Mouse (Mus musculus): Measurements from ENCODE around the gene Scn3a. TPM values are rescaled to one million over a fixed set of nuclear protein-coding genes. Genes with fewer than 3 reads are reported as not detected.

Gene Scn3a
- polyA plus RNA-seq, 1 experiment = 2.7 TPM

GRCm38 (mm10) chr2:65541781-65542180 lies 25.6 kb downstream of the Scn3a start:
- no peak for TF ChIP-seq POLR2A (IDR thresholded peaks at IDR 0.05; ENCODE audit: borderline replicate concordance, insufficient read depth, low read length)
- no peak for TF ChIP-seq CTCF (IDR thresholded peaks at IDR 0.05; ENCODE audit: borderline replicate concordance, insufficient read depth, low read depth, low read length)
- Histone ChIP-seq H3K4me1 (ENCODE audit: control insufficient read depth, insufficient read depth, low read length) (no peaks in the 10 kb centered on the region), H3K27me3 (ENCODE audit: control insufficient read depth, insufficient read depth, low read length) (no peaks in the 10 kb centered on the region), H3K27ac (ENCODE audit: insufficient read depth, low read length) (no peak overlapping the region), H3K4me3 (replicated peaks; ENCODE audit: insufficient read depth, low read depth, low read length) (no peak overlapping the region)
- 48% methylated on average over 1 of the region's 1 CpGs for WGBS
- DNase-seq = no peak

GRCm38 (mm10) chr2:65538436-65538835 lies 29.0 kb downstream of the Scn3a start:
- 53% methylated on average over 5 of the region's 5 CpGs for WGBS
- no peak for DNase-seq

GRCm38 (mm10) chr2:65532127-65532854 lies 35.1 kb downstream of the Scn3a start:
- Histone ChIP-seq H3K27me3 (ENCODE audit: control insufficient read depth, insufficient read depth, low read length) (no peaks in the 10 kb centered on the region), H3K4me1 (ENCODE audit: control insufficient read depth, insufficient read depth, low read length) (no peaks in the 10 kb centered on the region), H3K27ac (ENCODE audit: insufficient read depth, low read length) (no peak overlapping the region), H3K4me3 (replicated peaks; ENCODE audit: insufficient read depth, low read depth, low read length) (no peak overlapping the region)
- WGBS = 89% methylated on average over 10 of the region's 10 CpGs
- DNase-seq = no peak
- TF ChIP-seq CTCF (IDR thresholded peaks at IDR 0.05; ENCODE audit: borderline replicate concordance, insufficient read depth, low read depth, low read length) (no peak), POLR2A (IDR thresholded peaks at IDR 0.05; ENCODE audit: borderline replicate concordance, insufficient read depth, low read length) (no peak)

More at GRCm38 (mm10) chr2:65538436-65538835, 29.0 kb downstream of the Scn3a start:
- H3K27ac ChIP-seq (ENCODE audit: insufficient read depth, low read length) = no peak overlapping the region
- H3K27me3 ChIP-seq (ENCODE audit: control insufficient read depth, insufficient read depth, low read length) = no peaks in the 10 kb centered on the region
- no peaks in the 10 kb centered on the region for H3K4me1 ChIP-seq (ENCODE audit: control insufficient read depth, insufficient read depth, low read length)
- no peak overlapping the region for H3K4me3 ChIP-seq (replicated peaks; ENCODE audit: insufficient read depth, low read depth, low read length)
- no peak for TF ChIP-seq CTCF (IDR thresholded peaks at IDR 0.05; ENCODE audit: borderline replicate concordance, insufficient read depth, low read depth, low read length)
- no peak for TF ChIP-seq POLR2A (IDR thresholded peaks at IDR 0.05; ENCODE audit: borderline replicate concordance, insufficient read depth, low read length)

GRCm38 (mm10) chr2:65529148-65529547 lies 38.3 kb downstream of the Scn3a start:
- Histone ChIP-seq H3K4me1 (ENCODE audit: control insufficient read depth, insufficient read depth, low read length) (no peaks in the 10 kb centered on the region), H3K27ac (ENCODE audit: insufficient read depth, low read length) (no peak overlapping the region), H3K4me3 (replicated peaks; ENCODE audit: insufficient read depth, low read depth, low read length) (no peak overlapping the region), H3K27me3 (ENCODE audit: control insufficient read depth, insufficient read depth, low read length) (no peaks in the 10 kb centered on the region)
- no peak for DNase-seq
- TF ChIP-seq POLR2A (IDR thresholded peaks at IDR 0.05; ENCODE audit: borderline replicate concordance, insufficient read depth, low read length) (no peak), CTCF (IDR thresholded peaks at IDR 0.05; ENCODE audit: borderline replicate concordance, insufficient read depth, low read depth, low read length) (no peak)
- WGBS = 36% methylated on average over 5 of the region's 5 CpGs

GRCm38 (mm10) chr2:65516703-65517102 lies 50.7 kb downstream of the Scn3a start:
- TF ChIP-seq CTCF (IDR thresholded peaks at IDR 0.05; ENCODE audit: borderline replicate concordance, insufficient read depth, low read depth, low read length) (no peak), POLR2A (IDR thresholded peaks at IDR 0.05; ENCODE audit: borderline replicate concordance, insufficient read depth, low read length) (no peak)
- no peak for DNase-seq
- H3K27me3 ChIP-seq (ENCODE audit: control insufficient read depth, insufficient read depth, low read length) = no peaks in the 10 kb centered on the region
- no peak overlapping the region for H3K4me3 ChIP-seq (replicated peaks; ENCODE audit: insufficient read depth, low read depth, low read length)
- H3K27ac ChIP-seq (ENCODE audit: insufficient read depth, low read length) = no peak overlapping the region
- WGBS = 63% methylated on average over 6 of the region's 6 CpGs
- H3K4me1 ChIP-seq (ENCODE audit: control insufficient read depth, insufficient read depth, low read length) = no peaks in the 10 kb centered on the region

GRCm38 (mm10) chr2:65508217-65508616 lies 59.2 kb downstream of the Scn3a start:
- DNase-seq = no peak
- H3K4me1 ChIP-seq (ENCODE audit: control insufficient read depth, insufficient read depth, low read length) = no peaks in the 10 kb centered on the region
- no peak overlapping the region for H3K4me3 ChIP-seq (replicated peaks; ENCODE audit: insufficient read depth, low read depth, low read length)
- TF ChIP-seq CTCF (IDR thresholded peaks at IDR 0.05; ENCODE audit: borderline replicate concordance, insufficient read depth, low read depth, low read length) (no peak), POLR2A (IDR thresholded peaks at IDR 0.05; ENCODE audit: borderline replicate concordance, insufficient read depth, low read length) (no peak)
- 80% methylated on average over 12 of the region's 12 CpGs for WGBS
- H3K27me3 ChIP-seq (ENCODE audit: control insufficient read depth, insufficient read depth, low read length) = no peaks in the 10 kb centered on the region
- H3K27ac ChIP-seq (ENCODE audit: insufficient read depth, low read length) = no peak overlapping the region

- Histone ChIP-seq H3K4me1 (ENCODE audit: control insufficient read depth, insufficient read depth, low read length) (no peaks in the 10 kb centered on the region), H3K27ac (ENCODE audit: insufficient read depth, low read length) (no peak overlapping the region), H3K27me3 (ENCODE audit: control insufficient read depth, insufficient read depth, low read length) (no peaks in the 10 kb centered on the region), H3K4me3 (replicated peaks; ENCODE audit: insufficient read depth, low read depth, low read length) (no peak overlapping the region)
- no peak for TF ChIP-seq POLR2A (IDR thresholded peaks at IDR 0.05; ENCODE audit: borderline replicate concordance, insufficient read depth, low read length)
- TF ChIP-seq CTCF (IDR thresholded peaks at IDR 0.05; ENCODE audit: borderline replicate concordance, insufficient read depth, low read depth, low read length) = no peak
- WGBS = 45% methylated on average over 9 of the region's 9 CpGs
- no peak for DNase-seq
Measured at GRCm38 (mm10) chr2:65490450-65490849, 77.0 kb downstream of the Scn3a start.

GRCm38 (mm10) chr2:65483434-65483833 lies 84.0 kb downstream of the Scn3a start:
- no peak for DNase-seq
- WGBS = 71% methylated on average over 3 of the region's 3 CpGs
- no peaks in the 10 kb centered on the region for H3K4me1 ChIP-seq (ENCODE audit: control insufficient read depth, insufficient read depth, low read length)
- no peaks in the 10 kb centered on the region for H3K27me3 ChIP-seq (ENCODE audit: control insufficient read depth, insufficient read depth, low read length)
- TF ChIP-seq CTCF (IDR thresholded peaks at IDR 0.05; ENCODE audit: borderline replicate concordance, insufficient read depth, low read depth, low read length) (no peak), POLR2A (IDR thresholded peaks at IDR 0.05; ENCODE audit: borderline replicate concordance, insufficient read depth, low read length) (no peak)
- H3K4me3 ChIP-seq (replicated peaks; ENCODE audit: insufficient read depth, low read depth, low read length) = no peak overlapping the region
- no peak overlapping the region for H3K27ac ChIP-seq (ENCODE audit: insufficient read depth, low read length)

Data from cerebellum, adult 2 months (tissue).